Mouse (Mus musculus): ENCODE results near the gene Mettl15. TPM values are rescaled to one million over a fixed set of nuclear protein-coding genes. Genes with fewer than 3 reads are reported as not detected.
A peak's percentile ranks its signal among the peaks of the same experiment; 100 is the strongest.

The Mettl15 gene
- polyA plus RNA-seq (2015; fragmentation: Nextera tagmentation; extraction: Ambion mirVana): 18.9 and 19.1 TPM in 2 replicates

DNA sequence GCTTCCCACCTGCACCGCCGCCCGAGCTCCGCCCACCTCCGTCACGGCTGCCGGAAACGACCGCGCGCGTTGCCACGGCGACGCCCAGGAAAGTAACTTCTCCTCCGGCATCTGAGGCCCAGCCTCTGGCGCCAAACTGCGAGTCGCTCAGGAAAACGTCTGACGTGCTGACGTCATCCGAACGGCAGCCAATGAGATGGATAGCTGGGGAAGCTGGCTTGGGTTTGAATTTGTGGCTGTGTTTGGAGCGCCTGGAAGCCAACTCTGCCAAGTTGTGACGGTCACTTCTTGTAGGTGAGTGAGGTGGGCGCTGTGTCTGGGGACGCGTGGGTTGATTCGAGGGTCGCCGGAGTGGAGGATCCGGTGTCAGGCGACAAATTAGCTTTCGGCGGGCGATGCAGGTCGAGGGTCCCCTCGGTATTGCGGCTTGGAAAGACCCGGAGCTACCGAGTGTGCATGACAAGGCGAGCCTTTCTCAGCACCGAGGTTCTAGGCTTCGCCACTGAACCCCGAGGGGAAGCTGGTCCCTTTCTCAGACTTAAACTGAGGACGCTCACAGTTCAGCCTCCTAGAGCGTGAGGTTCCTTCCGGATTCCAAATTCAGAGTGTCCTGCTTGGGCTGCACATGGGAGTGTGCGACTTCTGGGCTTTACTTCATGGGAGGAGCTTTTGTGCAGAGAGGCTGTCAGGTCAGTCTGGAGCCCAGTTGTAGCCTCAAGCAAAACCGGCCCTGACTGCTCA is at the start of gene Mettl15, which contains the start of gene Kif18a:
Gene Mettl15 (minus strand): TSS at position 149 of the 741 bp plus-strand sequence.
Gene Kif18a (plus strand): TSS at position 139 of the 741 bp plus-strand sequence.
- Histone ChIP-seq H3K4me1 (ENCODE audit: control insufficient read depth, insufficient read depth, low read length) (peaks cover 14% of the 10 kb centered on the region), H3K36me3 (ENCODE audit: control insufficient read depth, insufficient read depth) (no peaks in the 10 kb centered on the region), H3K27me3 (ENCODE audit: control insufficient read depth, insufficient read depth, low read length) (no peaks in the 10 kb centered on the region), H3K27ac (ENCODE audit: low read length) (peak within 1 kb of the TSS; percentile 78), H3K9ac (ENCODE audit: low read length) (peak within 1 kb of the TSS; percentile 84), H3K4me2 (ENCODE audit: low read depth, low read length) (peak within 1 kb of the TSS; percentile 76), H3K9me3 (replicated peaks; ENCODE audit: control insufficient read depth, low read length) (no peaks in the 10 kb centered on the region), H3K4me3 (ENCODE audit: low read length) (peak within 1 kb of the TSS; percentile 93)
- peak; percentile 97 for ATAC-seq (replicated peaks; ENCODE audit: extremely low read depth, insufficient read depth, low FRiP score)
- under 1% methylated on average over 51 of the region's 51 CpGs for WGBS

DNA sequence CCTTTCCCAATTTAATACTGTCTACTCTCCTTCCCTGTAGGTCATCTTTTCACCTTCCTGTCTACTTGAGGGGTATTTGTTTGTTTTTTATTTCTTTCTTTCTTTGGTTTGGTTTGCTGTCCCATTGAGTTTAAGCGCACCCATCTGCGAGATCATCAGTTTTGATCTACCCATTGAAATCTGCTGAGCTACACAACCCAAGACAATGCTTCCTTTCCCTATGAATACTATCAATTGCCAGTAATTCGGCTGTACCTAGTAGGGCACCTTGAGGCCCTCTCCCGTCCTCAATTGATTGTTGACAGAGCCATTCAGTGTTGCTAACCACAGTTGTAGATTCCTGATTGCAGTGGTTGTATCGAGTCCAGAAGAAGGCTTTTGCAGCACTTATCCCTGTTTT is 30.8 kb upstream of the Mettl15 start:
- 96% methylated on average over 5 of the region's 5 CpGs for WGBS
- Histone ChIP-seq H3K27ac (ENCODE audit: low read length) (no peak overlapping the region), H3K4me1 (ENCODE audit: control insufficient read depth, insufficient read depth, low read length) (no peaks in the 10 kb centered on the region), H3K9me3 (replicated peaks; ENCODE audit: control insufficient read depth, low read length) (no peaks in the 10 kb centered on the region), H3K36me3 (ENCODE audit: control insufficient read depth, insufficient read depth) (peaks cover 13% of the 10 kb centered on the region), H3K4me2 (ENCODE audit: low read depth, low read length) (no peak overlapping the region), H3K4me3 (ENCODE audit: low read length) (no peak overlapping the region), H3K9ac (ENCODE audit: low read length) (no peak overlapping the region), H3K27me3 (ENCODE audit: control insufficient read depth, insufficient read depth, low read length) (no peaks in the 10 kb centered on the region)
- ATAC-seq (replicated peaks; ENCODE audit: extremely low read depth, insufficient read depth, low FRiP score): no peak

DNA sequence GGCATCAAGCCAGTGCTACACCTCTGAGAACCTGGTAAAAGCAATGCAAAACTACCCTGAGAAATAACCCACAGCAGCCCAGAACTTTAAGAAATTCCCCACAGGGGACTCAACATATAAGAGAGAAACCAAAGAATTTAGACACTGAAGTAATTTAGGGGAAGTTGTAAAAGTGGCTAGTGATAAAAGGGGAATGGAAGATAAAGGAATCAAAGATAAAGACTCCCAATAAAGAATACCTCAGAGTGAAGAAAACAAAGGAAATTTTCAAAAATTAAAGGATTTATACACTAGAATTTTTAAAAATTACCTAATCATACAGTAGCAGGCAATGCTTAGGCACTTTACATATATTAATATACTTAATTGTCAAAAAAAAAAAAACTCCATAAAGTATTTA is 23.1 kb upstream of the Mettl15 start:
- H3K9ac ChIP-seq (ENCODE audit: low read length): no peak overlapping the region
- no peaks in the 10 kb centered on the region for H3K9me3 ChIP-seq (replicated peaks; ENCODE audit: control insufficient read depth, low read length)
- H3K27me3 ChIP-seq (ENCODE audit: control insufficient read depth, insufficient read depth, low read length): no peaks in the 10 kb centered on the region
- no peak overlapping the region for H3K4me3 ChIP-seq (ENCODE audit: low read length)
- no peak overlapping the region for H3K4me2 ChIP-seq (ENCODE audit: low read depth, low read length)
- H3K36me3 ChIP-seq (ENCODE audit: control insufficient read depth, insufficient read depth): peaks cover 13% of the 10 kb centered on the region; the same call in 1 of the 2 replicates
- ATAC-seq (replicated peaks; ENCODE audit: extremely low read depth, insufficient read depth, low FRiP score): no peak
- H3K4me1 ChIP-seq (ENCODE audit: control insufficient read depth, insufficient read depth, low read length): no peaks in the 10 kb centered on the region
- H3K27ac ChIP-seq (ENCODE audit: low read length): no peak overlapping the region

DNA sequence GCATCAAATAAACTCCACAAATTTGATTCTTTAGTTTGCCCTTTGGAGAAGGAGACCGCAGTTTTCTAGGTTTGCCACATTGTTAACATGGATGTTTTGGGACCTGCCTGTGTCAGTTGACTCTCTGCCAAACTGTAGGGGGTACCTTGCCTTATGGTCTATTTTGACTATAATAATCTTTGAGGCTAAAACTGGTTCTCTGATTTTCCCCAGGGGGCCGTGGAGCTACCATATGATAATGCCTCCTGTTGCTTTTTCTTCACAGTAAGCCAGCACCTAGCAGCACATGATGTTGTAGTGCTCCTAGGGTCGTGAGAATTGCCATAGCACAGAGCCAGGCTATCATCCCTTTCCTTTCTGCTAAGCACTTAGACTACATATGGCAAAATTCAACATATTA is 21.7 kb upstream of the Mettl15 start:
- no peak overlapping the region for H3K4me3 ChIP-seq (ENCODE audit: low read length)
- no peaks in the 10 kb centered on the region for H3K9me3 ChIP-seq (replicated peaks; ENCODE audit: control insufficient read depth, low read length)
- H3K27ac ChIP-seq (ENCODE audit: low read length): no peak overlapping the region
- no peak for ATAC-seq (replicated peaks; ENCODE audit: extremely low read depth, insufficient read depth, low FRiP score)
- no peak overlapping the region for H3K4me2 ChIP-seq (ENCODE audit: low read depth, low read length)
- H3K4me1 ChIP-seq (ENCODE audit: control insufficient read depth, insufficient read depth, low read length): no peaks in the 10 kb centered on the region
- H3K36me3 ChIP-seq (ENCODE audit: control insufficient read depth, insufficient read depth): peaks cover 13% of the 10 kb centered on the region; the same call in 1 of the 2 replicates
- WGBS: 91% methylated on average over 3 of the region's 3 CpGs
- no peak overlapping the region for H3K9ac ChIP-seq (ENCODE audit: low read length)
- no peaks in the 10 kb centered on the region for H3K27me3 ChIP-seq (ENCODE audit: control insufficient read depth, insufficient read depth, low read length)

DNA sequence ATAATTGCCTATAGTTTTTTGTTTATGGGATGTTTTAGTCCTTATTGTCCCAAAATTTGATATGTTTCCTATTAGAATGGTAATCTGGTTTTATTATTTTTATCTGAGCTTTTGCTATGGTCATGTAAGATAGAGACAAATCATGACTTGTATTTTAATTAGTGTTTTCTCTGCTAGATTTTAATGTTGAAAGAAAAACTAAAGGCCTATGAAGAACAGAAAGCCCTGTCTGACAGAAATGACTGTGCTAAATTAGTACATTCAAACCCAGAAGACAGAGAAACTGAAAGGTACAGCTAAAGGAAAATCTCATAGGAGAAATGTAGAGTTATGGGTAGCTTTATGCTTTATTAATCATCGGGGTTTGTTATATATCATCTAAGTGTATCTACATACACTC is 17.6 kb upstream of the Mettl15 start:
- Histone ChIP-seq H3K4me3 (ENCODE audit: low read length) (no peak overlapping the region), H3K27me3 (ENCODE audit: control insufficient read depth, insufficient read depth, low read length) (no peaks in the 10 kb centered on the region), H3K9ac (ENCODE audit: low read length) (no peak overlapping the region), H3K4me1 (ENCODE audit: control insufficient read depth, insufficient read depth, low read length) (no peaks in the 10 kb centered on the region), H3K4me2 (ENCODE audit: low read depth, low read length) (no peak overlapping the region), H3K27ac (ENCODE audit: low read length) (no peak overlapping the region), H3K9me3 (replicated peaks; ENCODE audit: control insufficient read depth, low read length) (no peaks in the 10 kb centered on the region), H3K36me3 (ENCODE audit: control insufficient read depth, insufficient read depth) (peaks cover 18% of the 10 kb centered on the region)
- no peak for ATAC-seq (replicated peaks; ENCODE audit: extremely low read depth, insufficient read depth, low FRiP score)
- WGBS: 96% methylated on average over 1 of the region's 1 CpGs

DNA sequence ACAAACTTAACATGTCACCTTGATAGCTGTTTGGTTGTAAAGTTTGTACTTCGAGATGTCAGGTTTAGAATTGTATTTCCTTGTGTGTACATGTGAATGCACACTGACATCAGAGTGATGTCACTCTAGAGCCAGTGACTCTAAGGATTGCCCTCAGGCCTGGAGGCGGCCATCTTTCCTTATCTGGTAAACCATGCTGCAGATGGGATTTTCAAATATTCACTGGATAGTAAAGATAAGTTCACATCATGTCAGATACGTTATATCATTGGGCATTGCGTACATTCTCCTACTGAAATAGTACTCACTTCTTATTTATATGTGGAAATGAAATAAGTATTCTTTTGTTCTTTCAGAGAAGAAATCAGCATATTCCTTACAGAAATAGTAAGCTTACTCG is 15.7 kb upstream of the Mettl15 start:
- WGBS: 87% methylated on average over 5 of the region's 5 CpGs
- ATAC-seq (replicated peaks; ENCODE audit: extremely low read depth, insufficient read depth, low FRiP score): no peak

DNA sequence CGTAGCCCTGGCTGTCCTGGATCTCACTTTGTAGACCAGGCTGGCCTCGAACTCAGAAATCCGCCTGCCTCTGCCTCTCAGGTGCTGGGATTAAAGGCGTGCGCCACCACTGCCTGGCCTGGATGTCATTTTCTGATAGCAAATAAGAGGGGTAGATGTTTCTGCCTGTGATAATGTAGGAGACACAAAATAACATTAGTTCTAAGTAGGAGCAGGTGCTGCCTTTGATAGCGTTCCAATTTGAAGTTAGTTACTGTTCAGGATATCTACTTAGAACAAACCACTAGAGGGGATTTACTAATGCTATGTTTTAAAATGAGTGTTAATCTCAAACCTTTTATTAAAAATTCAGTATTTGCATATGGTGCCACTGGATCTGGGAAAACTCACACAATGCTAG is 8.8 kb upstream of the Mettl15 start:
- WGBS: 92% methylated on average over 6 of the region's 6 CpGs
- H3K9ac ChIP-seq (ENCODE audit: low read length): no peak overlapping the region
- no peaks in the 10 kb centered on the region for H3K4me1 ChIP-seq (ENCODE audit: control insufficient read depth, insufficient read depth, low read length)
- no peak for ATAC-seq (replicated peaks; ENCODE audit: extremely low read depth, insufficient read depth, low FRiP score)
- H3K36me3 ChIP-seq (ENCODE audit: control insufficient read depth, insufficient read depth): peaks cover 11% of the 10 kb centered on the region; the same call in 1 of the 2 replicates
- no peak overlapping the region for H3K27ac ChIP-seq (ENCODE audit: low read length)
- no peaks in the 10 kb centered on the region for H3K9me3 ChIP-seq (replicated peaks; ENCODE audit: control insufficient read depth, low read length)
- H3K27me3 ChIP-seq (ENCODE audit: control insufficient read depth, insufficient read depth, low read length): no peaks in the 10 kb centered on the region
- H3K4me3 ChIP-seq (ENCODE audit: low read length): no peak overlapping the region
- no peak overlapping the region for H3K4me2 ChIP-seq (ENCODE audit: low read depth, low read length)

More for the DNA sequence above, 15.7 kb upstream of the Mettl15 start:
- no peak overlapping the region for H3K27ac ChIP-seq (ENCODE audit: low read length)
- H3K4me3 ChIP-seq (ENCODE audit: low read length): no peak overlapping the region
- H3K9ac ChIP-seq (ENCODE audit: low read length): no peak overlapping the region
- no peaks in the 10 kb centered on the region for H3K4me1 ChIP-seq (ENCODE audit: control insufficient read depth, insufficient read depth, low read length)
- H3K4me2 ChIP-seq (ENCODE audit: low read depth, low read length): no peak overlapping the region
- H3K9me3 ChIP-seq (replicated peaks; ENCODE audit: control insufficient read depth, low read length): no peaks in the 10 kb centered on the region
- peaks cover 16% of the 10 kb centered on the region for H3K36me3 ChIP-seq (ENCODE audit: control insufficient read depth, insufficient read depth)
- no peaks in the 10 kb centered on the region for H3K27me3 ChIP-seq (ENCODE audit: control insufficient read depth, insufficient read depth, low read length)

DNA sequence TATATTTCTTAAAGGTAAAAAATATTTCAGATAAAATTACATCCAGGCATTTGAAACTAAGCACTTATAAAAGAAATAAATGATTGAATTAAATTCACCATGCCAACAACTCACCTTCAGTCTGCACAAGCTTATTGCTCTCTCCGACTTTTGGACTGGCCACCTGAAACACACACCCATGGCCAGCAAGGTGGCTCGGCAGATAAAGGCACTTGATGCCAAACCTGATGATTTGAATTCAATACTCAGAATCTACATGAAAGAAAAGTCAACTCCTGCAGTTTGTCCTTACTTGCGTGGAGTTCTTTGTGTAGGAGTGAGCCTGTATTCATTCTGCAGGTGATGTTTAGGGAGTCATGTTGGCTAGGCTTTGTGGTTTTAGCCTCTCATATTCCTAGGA is 3.6 kb upstream of the Mettl15 start:
- no peaks in the 10 kb centered on the region for H3K9me3 ChIP-seq (replicated peaks; ENCODE audit: control insufficient read depth, low read length)
- ATAC-seq (replicated peaks; ENCODE audit: extremely low read depth, insufficient read depth, low FRiP score): no peak
- no peak overlapping the region for H3K9ac ChIP-seq (ENCODE audit: low read length)
- no peak overlapping the region for H3K4me2 ChIP-seq (ENCODE audit: low read depth, low read length)
- H3K27ac ChIP-seq (ENCODE audit: low read length): no peak overlapping the region
- no peaks in the 10 kb centered on the region for H3K27me3 ChIP-seq (ENCODE audit: control insufficient read depth, insufficient read depth, low read length)
- 88% methylated on average over 3 of the region's 3 CpGs for WGBS
- H3K4me1 ChIP-seq (ENCODE audit: control insufficient read depth, insufficient read depth, low read length): peaks cover 10% of the 10 kb centered on the region
- no peaks in the 10 kb centered on the region for H3K36me3 ChIP-seq (ENCODE audit: control insufficient read depth, insufficient read depth)
- H3K4me3 ChIP-seq (ENCODE audit: low read length): no peak overlapping the region

DNA sequence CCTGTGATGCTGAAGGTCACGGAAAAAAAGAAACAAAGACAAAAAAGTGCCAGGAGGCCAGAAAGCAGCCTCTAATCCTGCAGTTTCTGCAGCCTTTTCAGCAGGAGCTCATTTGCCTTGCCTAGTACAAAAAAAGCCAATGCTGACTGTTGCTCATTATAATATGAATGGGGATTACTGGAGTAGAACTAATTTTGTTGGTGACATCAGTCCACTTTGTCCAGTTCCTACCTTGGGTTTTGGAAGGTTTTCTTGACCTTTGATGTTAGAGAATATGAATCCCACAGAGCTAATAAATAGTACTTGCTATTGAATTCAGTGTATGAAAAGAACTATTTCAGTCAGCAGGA is 768 bp upstream of the Mettl15 start:
- Histone ChIP-seq H3K9me3 (replicated peaks; ENCODE audit: control insufficient read depth, low read length) (no peaks in the 10 kb centered on the region), H3K36me3 (ENCODE audit: control insufficient read depth, insufficient read depth) (no peaks in the 10 kb centered on the region), H3K9ac (ENCODE audit: low read length) (peak overlapping the region; percentile 84), H3K4me3 (ENCODE audit: low read length) (peak overlapping the region; percentile 93), H3K4me1 (ENCODE audit: control insufficient read depth, insufficient read depth, low read length) (peaks cover 14% of the 10 kb centered on the region), H3K27me3 (ENCODE audit: control insufficient read depth, insufficient read depth, low read length) (no peaks in the 10 kb centered on the region), H3K4me2 (ENCODE audit: low read depth, low read length) (peak overlapping the region; percentile 76), H3K27ac (ENCODE audit: low read length) (peak overlapping the region; percentile 78)
- no peak for ATAC-seq (replicated peaks; ENCODE audit: extremely low read depth, insufficient read depth, low FRiP score)
- 4% methylated on average over 1 of the region's 1 CpGs for WGBS

All from heart, embryonic 16.5 days (tissue).